Mouse (Mus musculus) heart, embryonic 14.5 days (tissue): ENCODE measurements around the gene Nutf2-ps1. TPM values are rescaled to one million over a fixed set of nuclear protein-coding genes. Genes with fewer than 3 reads are reported as not detected.

Source experiments
- ATAC-seq: fragments of 200-750 bp; cut with Nextera tagmentation; 2 replicates; pipeline ENCODE4 v1.8.0; 2017; ENCODE audit warnings: low read depth, moderate TSS enrichment; ENCODE audit not compliant: insufficient number of reproducible peaks, insufficient read depth, low FRiP score
- H3K27ac ChIP-seq, 2 experiments: fragments of 200-500 bp in 1 of 2; fragments of 300-500 bp in 1 of 2; sonication (generic) in 1 of 2; replicated peaks in 1 of 2; 2 replicates each; pipeline ENCODE4 v1.5.1; 2012 to 2014; ENCODE audit warnings: low read depth in 2 of 2, low read length in 2 of 2, control low read depth in 1 of 2, mild to moderate bottlenecking in 1 of 2, mixed read lengths in 1 of 2; ENCODE audit not compliant: control insufficient read depth in 1 of 2, insufficient read depth in 1 of 2
- H3K27me3 ChIP-seq: fragments of 300-500 bp; sonication (generic); 2 replicates; pipeline ENCODE4 v1.6.1; 2014; ENCODE audit warnings: mild to moderate bottlenecking, low read length, control low read depth; ENCODE audit not compliant: control insufficient read depth, insufficient read depth
- H3K36me3 ChIP-seq: fragments of 300-500 bp; sonication (generic); 2 replicates; pipeline ENCODE4 v1.6.1; 2014; ENCODE audit warnings: mild to moderate bottlenecking, control low read depth, low read length, mixed read lengths; ENCODE audit not compliant: control insufficient read depth, insufficient read depth
- H3K4me1 ChIP-seq, 2 experiments: fragments of 200-500 bp in 1 of 2; fragments of 300-500 bp in 1 of 2; sonication (generic) in 1 of 2; 2 replicates each; pipeline ENCODE4 v1.6.1; 2012 to 2014; ENCODE audit warnings: low read length in 2 of 2, control low read depth in 1 of 2, mixed read lengths in 1 of 2; ENCODE audit not compliant: control insufficient read depth in 2 of 2, insufficient read depth in 2 of 2
- H3K4me2 ChIP-seq: fragments of 300-500 bp; sonication (generic); 2 replicates; pipeline ENCODE4 v1.6.1; 2014; ENCODE audit warnings: mild to moderate bottlenecking, low read length
- H3K4me3 ChIP-seq, 2 experiments: fragments of 200-500 bp in 1 of 2; fragments of 300-500 bp in 1 of 2; sonication (generic) in 1 of 2; 2 replicates each; pipeline ENCODE4 v1.5.1; 2012 to 2014; ENCODE audit warnings: low read length in 2 of 2, mild to moderate bottlenecking in 2 of 2, control low read depth in 1 of 2, low read depth in 1 of 2, moderate library complexity in 1 of 2; ENCODE audit not compliant: control insufficient read depth in 1 of 2, insufficient read depth in 1 of 2
- H3K9ac ChIP-seq: fragments of 300-500 bp; sonication (generic); 2 replicates; pipeline ENCODE4 v1.6.1; 2014; ENCODE audit warnings: mild to moderate bottlenecking, low read length
- H3K9me3 ChIP-seq: fragments of 300-500 bp; sonication (generic); 2 replicates; pipeline ENCODE4 v1.6.1; 2016; ENCODE audit warnings: low read length, control low read depth; ENCODE audit not compliant: control insufficient read depth
- WGBS: fragments of 180-500 bp; shearing (Covaris S2); extraction: QIAGEN DNeasy Blood & Tissue Kit; methylation state at CpG from one replicate; pipeline ENCODE4 v1.1.7; 2014; 5-methylcytosine and 5-hydroxymethylcytosine counted together
- polyA plus RNA-seq: library from polyadenylated mRNA; unstranded; fragments of >200 nt; fragmentation: Nextera tagmentation; extraction: Ambion mirVana; gene quantifications from 2 replicates; pipeline ENCODE4 v1.2.1, GENCODE M21; 2014

Nutf2-ps1 gene
- polyA plus RNA-seq, 1 experiment from 2014 or later, result 276 TPM

DNA sequence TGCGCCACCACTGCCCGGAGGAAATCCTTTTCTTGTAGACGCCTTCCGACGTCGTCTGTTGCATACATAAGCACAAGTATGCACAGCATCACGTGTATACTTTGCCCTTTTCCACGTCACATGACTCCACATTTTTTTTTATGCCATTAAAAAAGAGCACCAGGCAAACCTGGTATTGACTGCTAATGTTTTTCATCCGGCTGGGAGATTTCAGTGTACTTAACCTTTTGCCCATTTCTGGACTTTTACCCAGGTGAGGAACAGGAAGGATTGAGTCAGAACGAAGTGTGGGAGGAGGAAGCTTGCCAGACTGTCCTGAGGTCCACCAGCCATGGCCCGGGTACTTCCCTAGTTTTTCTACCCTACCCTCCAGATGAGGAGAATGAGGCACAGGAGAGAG, 34.5 kb downstream of the Nutf2-ps1 start:
- Histone ChIP-seq H3K4me1 (peaks cover 10 to 23% of the 10 kb centered on the region in 2 experiments), H3K9ac (no peak overlapping the region), H3K4me3 (no peak overlapping the region), H3K36me3 (no peaks in the 10 kb centered on the region), H3K27me3 (no peaks in the 10 kb centered on the region), H3K4me2 (no peak overlapping the region), H3K27ac (no peak overlapping the region), H3K9me3 (no peaks in the 10 kb centered on the region)
- no peak for ATAC-seq
- WGBS, result 88% methylated on average over 11 of the region's 11 CpGs

DNA sequence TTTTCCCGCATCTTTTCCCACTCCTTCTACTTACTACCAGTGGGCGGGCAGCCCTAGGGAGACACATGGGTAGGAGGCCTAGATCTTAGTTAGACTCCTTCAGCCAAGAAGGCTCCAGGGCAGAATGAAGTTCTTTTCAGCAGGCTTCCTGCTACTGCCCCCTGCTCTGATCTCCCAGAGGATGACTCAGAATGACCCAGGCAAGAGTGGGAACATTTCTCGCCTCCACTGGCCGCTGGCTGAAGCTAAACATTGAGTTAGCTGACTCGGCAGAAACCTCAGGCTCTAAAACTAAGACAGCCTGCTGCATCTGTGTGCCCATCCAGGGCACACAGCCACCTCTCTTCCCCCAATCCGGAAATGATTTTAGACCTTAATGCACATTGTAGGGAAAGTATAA, 36.1 kb downstream of the Nutf2-ps1 start:
- Histone ChIP-seq H3K36me3 (no peaks in the 10 kb centered on the region), H3K4me3 (no peak overlapping the region), H3K4me1 (peaks cover 10 to 23% of the 10 kb centered on the region in 2 experiments), H3K4me2 (no peak overlapping the region), H3K27ac (0 out of 4 replicates have a peak overlapping the region, but pooled peaks of 1 of the 2 experiments have one; percentile 14), H3K9ac (no peak overlapping the region), H3K27me3 (no peaks in the 10 kb centered on the region), H3K9me3 (no peaks in the 10 kb centered on the region)
- ATAC-seq, result no peak
- 43% methylated on average over 6 of the region's 6 CpGs for WGBS

DNA sequence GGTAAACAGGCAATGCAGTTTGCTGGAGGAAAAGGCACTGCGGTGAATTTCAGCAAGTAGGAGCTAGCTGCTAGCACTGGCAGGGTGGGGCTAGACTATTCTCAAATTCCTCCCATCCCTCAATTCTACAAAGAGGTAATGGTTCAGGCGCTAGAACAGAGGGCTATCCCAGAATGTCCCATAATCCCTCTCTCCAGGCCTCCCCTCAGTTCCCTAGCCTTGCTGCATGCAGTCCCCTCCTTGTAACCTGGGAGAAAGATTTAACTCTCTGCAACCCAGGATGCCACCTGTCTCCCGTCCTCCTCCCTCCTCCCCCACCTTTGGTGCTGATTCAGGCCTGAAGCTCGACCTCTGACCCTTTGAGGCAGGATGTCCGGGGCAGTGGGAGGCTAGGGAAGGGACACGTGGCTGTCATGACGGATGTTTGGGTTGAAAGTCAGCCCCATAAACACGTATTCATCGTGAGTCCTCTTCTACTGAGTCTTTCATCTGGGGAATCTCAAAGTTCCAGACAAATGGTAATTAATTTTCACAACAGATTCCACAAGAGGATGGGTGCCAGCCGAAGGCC, 36.6 kb downstream of the Nutf2-ps1 start:
- no peaks in the 10 kb centered on the region for H3K36me3 ChIP-seq
- no peak overlapping the region for H3K4me2 ChIP-seq
- 47% methylated on average over 10 of the region's 10 CpGs for WGBS
- peaks cover 6 to 22% of the 10 kb centered on the region in 2 experiments for H3K4me1 ChIP-seq
- ATAC-seq, result no peak
- H3K4me3 ChIP-seq, result no peak overlapping the region
- H3K27me3 ChIP-seq, result no peaks in the 10 kb centered on the region
- no peaks in the 10 kb centered on the region for H3K9me3 ChIP-seq
- no peak overlapping the region for H3K9ac ChIP-seq
- H3K27ac ChIP-seq, result 0 out of 4 replicates have a peak overlapping the region, but pooled peaks of 1 of the 2 experiments have one; percentile 14

DNA sequence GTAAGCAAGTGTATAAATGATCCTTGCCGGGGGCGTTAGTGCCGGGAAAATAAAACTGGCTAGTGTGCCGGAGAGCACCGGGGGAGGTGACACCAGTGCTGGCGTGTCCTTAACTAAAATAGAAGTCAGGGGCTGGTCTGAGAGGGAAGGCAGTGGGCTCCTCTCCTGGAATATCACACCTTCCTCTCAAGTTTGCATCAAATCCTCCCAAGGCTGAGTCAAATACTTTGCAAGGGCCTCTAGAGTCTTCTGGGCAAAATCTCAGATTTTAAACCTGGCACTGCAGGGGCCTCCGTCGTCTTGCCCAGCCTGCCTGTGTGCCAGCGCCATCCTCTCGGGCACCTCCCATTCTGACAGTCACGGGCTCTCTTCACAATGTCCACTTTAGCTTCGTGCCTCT, 37.9 kb downstream of the Nutf2-ps1 start:
- H3K27me3 ChIP-seq, result no peaks in the 10 kb centered on the region
- WGBS, result 57% methylated on average over 12 of the region's 12 CpGs
- H3K9me3 ChIP-seq, result no peaks in the 10 kb centered on the region
- H3K4me2 ChIP-seq, result no peak overlapping the region
- H3K4me3 ChIP-seq, result no peak overlapping the region
- no peaks in the 10 kb centered on the region for H3K36me3 ChIP-seq
- no peak overlapping the region for H3K9ac ChIP-seq
- H3K4me1 ChIP-seq, result peaks cover 0 to 17% of the 10 kb centered on the region in 2 experiments; a peak in 3 of 4 replicates
- H3K27ac ChIP-seq, result no peak overlapping the region
- ATAC-seq, result no peak

DNA sequence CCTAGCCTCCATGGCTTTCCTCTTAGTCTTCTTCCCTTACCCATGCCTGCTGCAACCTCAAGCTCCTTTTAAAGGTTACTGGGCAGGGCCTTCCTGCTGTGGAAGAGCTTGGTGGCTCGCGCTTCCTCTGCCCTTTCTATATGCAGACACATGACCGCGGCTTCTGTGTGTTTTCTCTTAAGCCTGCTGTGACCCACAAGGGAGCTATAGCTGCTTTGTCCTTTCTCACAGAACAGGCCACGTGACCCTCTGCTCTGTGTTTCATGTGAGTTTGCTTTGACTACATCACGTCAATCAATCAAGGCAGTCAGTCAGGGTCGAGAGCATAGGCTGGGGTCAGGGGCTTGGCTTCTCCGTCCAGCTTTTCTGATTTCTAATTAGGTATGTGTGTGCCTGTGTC, 41.3 kb downstream of the Nutf2-ps1 start:
- 61% methylated on average over 8 of the region's 8 CpGs for WGBS
- ATAC-seq, result no peak
- H3K4me2 ChIP-seq, result no peak overlapping the region
- H3K4me3 ChIP-seq, result no peak overlapping the region
- no peak overlapping the region for H3K9ac ChIP-seq
- H3K9me3 ChIP-seq, result no peaks in the 10 kb centered on the region
- H3K27me3 ChIP-seq, result no peaks in the 10 kb centered on the region
- peaks cover 0 to 9% of the 10 kb centered on the region in 2 experiments; a peak in 3 of 4 replicates for H3K4me1 ChIP-seq
- H3K27ac ChIP-seq, result no peak overlapping the region
- peaks cover 8% of the 10 kb centered on the region; the same call in 1 of the 2 replicates for H3K36me3 ChIP-seq

DNA sequence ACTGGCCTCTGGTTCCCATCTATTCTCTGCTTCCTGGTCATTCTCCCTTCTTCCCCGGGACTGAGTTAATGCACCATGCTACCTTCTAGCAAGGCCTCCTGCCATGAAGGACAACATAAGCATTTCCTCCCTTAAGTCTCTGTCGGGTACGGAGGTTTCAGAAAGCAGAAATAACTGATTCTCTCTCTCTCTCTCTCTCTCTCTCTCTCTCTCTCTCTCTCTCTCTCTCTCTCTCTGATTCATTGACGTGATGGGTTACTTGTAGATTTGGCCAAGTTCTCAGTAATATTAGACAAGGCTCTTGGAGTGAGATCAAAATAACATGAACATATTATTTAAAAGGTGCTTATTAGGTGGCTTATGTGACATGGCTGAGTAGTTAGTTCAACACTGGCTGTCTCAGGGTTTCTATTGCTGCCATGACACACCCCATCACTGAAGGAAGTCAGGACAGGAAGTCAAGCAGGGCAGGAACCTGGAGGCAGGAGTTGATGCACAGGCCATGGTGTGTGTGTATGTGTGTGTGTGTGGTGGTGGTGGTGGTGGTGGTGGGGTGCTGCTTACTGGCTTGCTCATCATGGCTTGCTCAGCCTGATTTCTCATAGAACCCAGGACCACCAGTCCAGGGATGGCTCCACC, 43.8 kb downstream of the Nutf2-ps1 start:
- Histone ChIP-seq H3K27ac (no peak overlapping the region), H3K4me2 (no peak overlapping the region), H3K4me1 (peaks cover 0 to 4% of the 10 kb centered on the region in 2 experiments; a peak in 2 of 4 replicates), H3K9me3 (no peaks in the 10 kb centered on the region), H3K27me3 (no peaks in the 10 kb centered on the region), H3K9ac (no peak overlapping the region), H3K36me3 (peaks cover 33% of the 10 kb centered on the region), H3K4me3 (no peak overlapping the region)
- ATAC-seq, result no peak
- 60% methylated on average over 4 of the region's 4 CpGs for WGBS

DNA sequence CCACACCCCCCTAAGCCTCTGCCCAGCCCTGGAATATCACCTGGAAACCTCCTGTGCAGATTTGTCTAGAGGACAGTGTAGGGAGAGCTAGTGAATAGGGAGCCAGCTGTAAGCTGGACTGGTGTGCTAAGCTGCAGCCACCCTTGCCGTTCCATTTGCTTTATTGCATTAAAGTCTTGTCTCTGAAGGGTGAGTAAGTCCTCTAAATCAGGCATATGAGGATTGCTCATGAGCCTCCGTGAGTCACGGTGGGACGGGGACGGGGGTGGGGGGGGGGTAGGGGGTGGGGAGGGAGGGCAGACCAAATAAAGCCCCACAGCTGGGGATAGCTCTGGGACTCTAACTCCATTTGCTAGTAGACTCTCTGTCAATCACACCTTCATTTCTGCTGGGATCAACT, 45.3 kb downstream of the Nutf2-ps1 start:
- no peak overlapping the region for H3K27ac ChIP-seq
- H3K9me3 ChIP-seq, result no peaks in the 10 kb centered on the region
- no peak overlapping the region for H3K4me2 ChIP-seq
- H3K36me3 ChIP-seq, result peaks cover 43% of the 10 kb centered on the region
- peaks cover 6 to 7% of the 10 kb centered on the region in 2 experiments for H3K4me1 ChIP-seq
- H3K9ac ChIP-seq, result no peak overlapping the region
- 35% methylated on average over 5 of the region's 5 CpGs for WGBS
- H3K27me3 ChIP-seq, result no peaks in the 10 kb centered on the region
- no peak for ATAC-seq
- no peak overlapping the region for H3K4me3 ChIP-seq
